Mouse (Mus musculus) urinary bladder, postnatal 4 days (tissue): ENCODE results near the gene Runx2.

ENCODE experiments used
- DNase-seq, 2 experiments: peaks; one replicate each; pipeline ENCODE4 v3.0.0; 2021 to 2022; ENCODE audit warnings: low spot score in 2 of 2

Runx2 gene

GRCm38 (mm10) chr17:44768522-44768921 is 46.1 kb downstream of the Runx2 start:
- DNase-seq: no peak

GRCm38 (mm10) chr17:44767375-44767774 is 47.2 kb downstream of the Runx2 start:
- no peak for DNase-seq

GRCm38 (mm10) chr17:44766975-44767374 is 47.6 kb downstream of the Runx2 start:
- no peak for DNase-seq

GRCm38 (mm10) chr17:44766318-44766717 is 48.3 kb downstream of the Runx2 start:
- DNase-seq: no peak

- no peak for DNase-seq
These were observed 69.2 kb downstream of the Runx2 start for GRCm38 (mm10) chr17:44745378-44745777.

GRCm38 (mm10) chr17:44743780-44744179 is 70.8 kb downstream of the Runx2 start:
- no peak for DNase-seq

GRCm38 (mm10) chr17:44742246-44742645 is 72.4 kb downstream of the Runx2 start:
- no peak for DNase-seq

GRCm38 (mm10) chr17:44738121-44738637 is 76.4 kb downstream of the Runx2 start:
- DNase-seq: no peak

- no peak for DNase-seq
These were observed 77.1 kb downstream of the Runx2 start for GRCm38 (mm10) chr17:44737275-44738120.

GRCm38 (mm10) chr17:44735991-44736561 is 78.5 kb downstream of the Runx2 start:
- peak; percentile 57 to 65 for DNase-seq

GRCm38 (mm10) chr17:44735223-44735990 is 79.2 kb downstream of the Runx2 start:
- DNase-seq: peak in 1 of 2 experiments; percentile 40

- DNase-seq: peak in 1 of 2 experiments; percentile 34
These were observed 79.9 kb downstream of the Runx2 start for GRCm38 (mm10) chr17:44734501-44735222.

GRCm38 (mm10) chr17:44733544-44734310 is 80.9 kb downstream of the Runx2 start:
- no peak for DNase-seq

- DNase-seq: no peak
These were observed 86.1 kb downstream of the Runx2 start for GRCm38 (mm10) chr17:44728464-44728863.

- no peak for DNase-seq
These were observed 86.9 kb downstream of the Runx2 start for GRCm38 (mm10) chr17:44727675-44728074.

GRCm38 (mm10) chr17:44724805-44725480 is 89.7 kb downstream of the Runx2 start:
- DNase-seq: no peak

- no peak for DNase-seq
These were observed 90.3 kb downstream of the Runx2 start for GRCm38 (mm10) chr17:44724255-44724654.

- no peak for DNase-seq
These were observed 92.3 kb downstream of the Runx2 start for GRCm38 (mm10) chr17:44722103-44722792.

GRCm38 (mm10) chr17:44718591-44718990 is 96.0 kb downstream of the Runx2 start:
- no peak for DNase-seq

GRCm38 (mm10) chr17:44718036-44718435 is 96.6 kb downstream of the Runx2 start:
- no peak for DNase-seq
